Mouse (Mus musculus): Measurements from ENCODE around the gene Ssty2. TPM values are rescaled to one million over a fixed set of nuclear protein-coding genes. Genes with fewer than 3 reads are reported as not detected.
"Not testable (repeated sequence)": the region's sequence is repeated elsewhere in the genome, so short reads cannot be mapped to it uniquely, and the experiment has no call there.

Gene Ssty2
- not detected for polyA plus RNA-seq (2012; fragmentation: generic; extraction: Trizol)

DNA sequence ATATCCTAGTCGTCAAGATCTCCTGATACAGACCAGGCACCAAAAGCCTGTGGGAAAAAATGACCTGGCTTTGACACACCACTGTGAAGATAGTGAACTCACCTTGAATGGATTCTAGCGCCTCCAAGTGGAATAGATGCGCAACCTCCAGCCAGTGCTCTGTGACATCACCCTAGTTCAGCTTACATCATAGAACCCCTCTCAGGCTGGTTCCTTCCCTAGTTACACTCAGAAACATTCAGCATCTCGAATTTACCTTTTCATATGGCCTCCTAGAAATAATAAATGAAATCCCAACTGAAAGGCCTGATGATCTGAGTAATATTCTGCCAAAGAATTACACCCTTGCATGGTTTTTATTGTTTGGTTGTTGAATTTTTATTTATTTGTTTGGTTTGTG lies at the start of gene Ssty2:
TSS of gene Ssty2 (minus strand) at position 101 of the 400 bp plus-strand sequence.
- H3K79me2 ChIP-seq (ENCODE audit: control insufficient read depth, insufficient read depth); H3K27me3 ChIP-seq (ENCODE audit: control insufficient read depth, insufficient read depth, insufficient read length); H3ac ChIP-seq (ENCODE audit: control insufficient read depth, insufficient read length); H3K36me3 ChIP-seq (ENCODE audit: control insufficient read depth, insufficient read depth); H3K4me3 ChIP-seq; H3K4me2 ChIP-seq (ENCODE audit: low read depth): not testable (repeated sequence)

Data from myocyte (in vitro differentiated cells).